Mouse (Mus musculus): ENCODE data around the gene Plb1.

DNA sequence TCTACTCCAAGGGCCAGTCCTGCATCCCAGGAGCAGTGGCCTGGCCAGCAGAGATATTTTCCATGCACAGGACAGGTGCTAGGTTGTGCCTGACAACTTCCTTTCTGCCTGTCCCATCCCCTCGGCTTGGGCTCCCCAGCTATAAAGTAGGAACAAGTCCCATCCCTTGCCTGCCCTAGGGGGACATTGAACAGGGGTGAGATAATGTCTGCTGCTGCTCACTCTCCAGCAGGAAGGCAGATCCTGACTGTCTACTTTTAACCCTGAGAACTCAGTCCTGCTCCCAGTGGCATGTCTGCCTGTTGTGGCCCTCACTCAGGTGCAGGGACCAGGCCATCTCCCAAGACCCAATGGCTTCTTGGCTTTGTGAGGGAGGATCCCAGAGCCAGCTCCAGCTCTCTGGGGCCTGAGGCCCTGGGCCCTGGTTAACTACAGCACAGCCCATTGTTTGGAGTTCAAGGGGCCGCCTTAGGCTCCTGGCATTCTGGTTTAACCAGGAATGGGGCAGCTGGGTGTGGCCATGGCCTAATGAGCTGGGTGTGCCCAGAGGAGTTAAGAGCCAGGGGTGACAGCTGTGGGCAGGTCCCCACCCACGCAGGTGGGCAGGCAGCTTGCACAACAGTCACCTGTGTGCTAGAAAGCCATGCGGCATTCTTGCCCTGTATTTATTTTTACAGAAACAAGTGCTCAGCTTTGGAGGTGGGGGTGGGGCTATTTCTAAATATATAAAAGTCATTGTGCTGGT lies 49.5 kb upstream of the Plb1 start:
- TF ChIP-seq CTCF (IDR thresholded peaks at IDR 0.05; ENCODE audit: borderline replicate concordance, extremely low read depth, insufficient read depth, insufficient read length): no peak
- TF ChIP-seq POLR2A (IDR thresholded peaks at IDR 0.05; ENCODE audit: borderline replicate concordance, extremely low read depth, insufficient read depth, insufficient read length, poor library complexity, severe bottlenecking): no peak

Measured in brain, embryonic 14.5 days (tissue).